Mouse (Mus musculus) CH12.LX (cell line): ENCODE measurements around the gene Mettl16.

Experiments
- BHLHE40 ChIP-seq: IDR thresholded peaks from 2 replicates; pipeline ENCODE4 v1.6.1; 2011; ENCODE audit warnings: mild to moderate bottlenecking, low read depth, low read length, improper control_type of control experiment
- CHD2 ChIP-seq: IDR thresholded peaks from 2 replicates; pipeline ENCODE4 v1.6.1; 2011; ENCODE audit warnings: low read length, improper control_type of control experiment
- CTCF ChIP-seq, 2 experiments: IDR thresholded peaks in 1 of 2; conservative IDR thresholded peaks in 1 of 2; 2 replicates each; pipeline ENCODE4 v1.5.1; 2011 to 2012; ENCODE audit warnings: low read depth in 2 of 2, low read length in 2 of 2, improper control_type of control experiment in 1 of 2, inconsistent platforms in 1 of 2, mild to moderate bottlenecking in 1 of 2, moderate library complexity in 1 of 2
- EP300 ChIP-seq: IDR thresholded peaks from 2 replicates; pipeline ENCODE4 v1.6.1; 2011; ENCODE audit warnings: low read length, improper control_type of control experiment
- JUN ChIP-seq: IDR thresholded peaks from 2 replicates; pipeline ENCODE4 v1.6.1; 2011; ENCODE audit warnings: low read depth, mild to moderate bottlenecking, low read length, improper control_type of control experiment, moderate library complexity; ENCODE audit not compliant: insufficient read depth
- JUND ChIP-seq: conservative IDR thresholded peaks from 2 replicates; pipeline ENCODE4 v1.6.1; 2011; ENCODE audit warnings: low read depth, low read length, improper control_type of control experiment
- KAT2A ChIP-seq: IDR thresholded peaks from 2 replicates; pipeline ENCODE4 v1.6.1; 2012; ENCODE audit warnings: low read length, improper control_type of control experiment, inconsistent platforms; ENCODE audit not compliant: insufficient replicate concordance
- POLR2A ChIP-seq: IDR thresholded peaks from 2 replicates; pipeline ENCODE4 v1.6.1; 2011; ENCODE audit warnings: low read depth, mild to moderate bottlenecking, improper control_type of control experiment, low read length
- RAD21 ChIP-seq: IDR thresholded peaks from 2 replicates; pipeline ENCODE4 v1.6.1; 2011; ENCODE audit warnings: low read depth, mild to moderate bottlenecking, low read length, improper control_type of control experiment, moderate library complexity
- TBP ChIP-seq: conservative IDR thresholded peaks from 2 replicates; pipeline ENCODE4 v1.6.1; 2011; ENCODE audit warnings: low read depth, low read length, improper control_type of control experiment
- USF1 ChIP-seq: IDR thresholded peaks from 2 replicates; pipeline ENCODE4 v1.6.1; 2014; ENCODE audit warnings: low read depth, mild to moderate bottlenecking, inconsistent platforms, low read length, improper control_type of control experiment

DNA sequence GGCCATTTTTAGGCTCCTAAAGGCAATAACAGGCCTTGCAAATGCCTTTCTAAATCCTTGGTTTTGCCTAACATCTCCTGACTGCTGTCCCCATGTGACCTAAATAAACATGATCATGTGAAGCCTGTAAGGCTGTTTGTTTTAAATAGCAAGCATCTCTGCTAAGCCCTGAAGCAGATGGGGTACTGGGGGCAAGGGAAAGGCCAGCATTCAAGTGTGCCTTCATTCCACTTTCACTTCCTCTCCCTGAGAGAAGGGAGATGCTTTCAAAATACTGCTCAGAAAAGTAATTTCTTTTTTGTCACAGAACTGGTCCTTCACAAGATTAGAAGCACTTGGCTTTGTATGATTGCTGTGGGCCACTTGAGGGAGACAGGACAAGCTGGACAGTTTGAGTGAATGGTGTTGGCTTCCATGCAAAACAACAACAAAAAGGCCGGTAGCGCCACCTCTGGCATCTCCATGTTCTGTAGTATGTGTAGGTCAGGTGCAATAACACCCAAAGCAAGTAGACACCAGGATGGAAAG is 57.8 kb downstream of the Mettl16 start:
- TF ChIP-seq POLR2A (no peak), CTCF (conservative IDR thresholded peaks at IDR 0.05 in 1 of 2, IDR thresholded peaks at IDR 0.05 in 1 of 2; ENCODE audit: low read depth in 2 of 2, low read length in 2 of 2) (peak; percentile 11 to 63; a peak in 2 of 4 replicates), CHD2 (0 out of 2 replicates have a peak, but pooled peaks have one; percentile 12), USF1 (peak; percentile 72), EP300 (peak; percentile 94), RAD21 (peak; percentile 14), KAT2A (no peak), JUN (no peak), BHLHE40 (peak; percentile 90), TBP (no peak), JUND (0 out of 2 replicates have a peak, but pooled peaks have one; percentile 7)
